Comparison of ENCODE assay signal across 8 mouse cellular contexts in genomic region chr11:98925265-98925721, GRCm38 (mm10). TPM values are rescaled to one million over a fixed set of nuclear protein-coding genes. Genes with fewer than 3 reads are reported as not detected.
DNase-seq lines count a peak whose midpoint lies in the region; ATAC-seq and TF ChIP-seq lines count a peak whose summit lies in the region.

No protein-coding gene starts in this region.

- intact Hi-C loops in gastrocnemius, postnatal 14 days (cut with DNase I; ENCODE audit: low total_unique reads) = no loop called here

- peak overlapping the region; percentile 24 for H3K4me2 ChIP-seq in forebrain, embryonic 15.5 days (replicated peaks)
- peak overlapping the region; percentile 27 for H3K4me2 ChIP-seq in kidney, embryonic 15.5 days
- H3K4me2 ChIP-seq in midbrain, embryonic 14.5 days (ENCODE audit: low read length) = peak overlapping the region; percentile 20; the same call in 1 of the 2 replicates

- WGBS in forebrain, embryonic 15.5 days = 2% methylated on average over 10 of the region's 10 CpGs
- WGBS in kidney, embryonic 15.5 days = 12% methylated on average over 10 of the region's 10 CpGs
- 2% methylated on average over 10 of the region's 10 CpGs for WGBS in midbrain, embryonic 14.5 days

- H3K27ac ChIP-seq in ES-E14 (ENCODE audit: insufficient read depth, low read depth, low read length, poor library complexity, severe bottlenecking) = peak overlapping the region; percentile 52; the same call in 1 of the 2 replicates
- H3K27ac ChIP-seq in forebrain, embryonic 15.5 days (replicated peaks) = peak overlapping the region; percentile 69
- H3K27ac ChIP-seq in kidney, embryonic 15.5 days = peak overlapping the region; percentile 89
- peak overlapping the region; percentile 45 for H3K27ac ChIP-seq in midbrain, embryonic 14.5 days (replicated peaks; ENCODE audit: low read depth, low read length)

- 0 out of 4 replicates have a peak overlapping the region, but pooled peaks of 1 of the 2 experiments have one; percentile 20 for H3K4me3 ChIP-seq in ES-E14 (ENCODE audit: insufficient read depth in 1 of 2, low read depth in 1 of 2, low read length in 2 of 2, poor library complexity in 1 of 2, severe bottlenecking in 1 of 2)
- H3K4me3 ChIP-seq in forebrain, embryonic 15.5 days = no peak overlapping the region
- H3K4me3 ChIP-seq in kidney, embryonic 15.5 days (replicated peaks) = no peak overlapping the region
- no peak overlapping the region for H3K4me3 ChIP-seq in midbrain, embryonic 14.5 days (replicated peaks; ENCODE audit: low read depth, low read length)

- H3K27me3 ChIP-seq in forebrain, embryonic 15.5 days = no peaks in the 10 kb centered on the region
- no peaks in the 10 kb centered on the region for H3K27me3 ChIP-seq in kidney, embryonic 15.5 days
- H3K27me3 ChIP-seq in midbrain, embryonic 14.5 days (ENCODE audit: control insufficient read depth, insufficient read depth, low read length) = no peaks in the 10 kb centered on the region

- peaks cover 19% of the 10 kb centered on the region for H3K36me3 ChIP-seq in ES-E14 (ENCODE audit: control insufficient read depth, insufficient read depth, low read length, poor library complexity, severe bottlenecking)
- H3K36me3 ChIP-seq in forebrain, embryonic 15.5 days = no peaks in the 10 kb centered on the region
- H3K36me3 ChIP-seq in kidney, embryonic 15.5 days = peaks cover 15% of the 10 kb centered on the region
- H3K36me3 ChIP-seq in midbrain, embryonic 14.5 days (ENCODE audit: control insufficient read depth, insufficient read depth, low read length) = no peaks in the 10 kb centered on the region

- in situ Hi-C loops in ES-E14 (cut with MboI; ENCODE audit: low sequenced_read_pairs in 2 of 2, unreplicated experiment in 2 of 2) = loop anchor here in 1 of 2 experiments (5.0 kb wide), 1 partner anchor 47 kb away; no protein-coding TSS in a partner anchor

- ATAC-seq in forebrain, embryonic 15.5 days (replicated peaks) = no peak
- no peak for ATAC-seq in kidney, embryonic 15.5 days (replicated peaks; ENCODE audit: low FRiP score)
- peak; percentile 14; the same call in 1 of the 2 replicates for ATAC-seq in midbrain, embryonic 14.5 days (ENCODE audit: low FRiP score, low TSS enrichment)

- peaks cover 11 to 45% of the 10 kb centered on the region in 2 experiments for H3K4me1 ChIP-seq in ES-E14 (ENCODE audit: control insufficient read depth in 2 of 2, insufficient read depth in 2 of 2, low read length in 2 of 2, poor library complexity in 1 of 2)
- H3K4me1 ChIP-seq in forebrain, embryonic 15.5 days = peaks cover 68% of the 10 kb centered on the region
- peaks cover 86% of the 10 kb centered on the region for H3K4me1 ChIP-seq in kidney, embryonic 15.5 days
- peaks cover 48% of the 10 kb centered on the region for H3K4me1 ChIP-seq in midbrain, embryonic 14.5 days (ENCODE audit: control insufficient read depth, insufficient read depth, low read length)

- H3K9ac ChIP-seq in ES-E14 (ENCODE audit: insufficient read depth, low read depth, low read length, poor library complexity, severe bottlenecking) = peak overlapping the region; percentile 7; the same call in 1 of the 2 replicates
- H3K9ac ChIP-seq in forebrain, embryonic 15.5 days (replicated peaks) = peak overlapping the region; percentile 22; the same call in 1 of the 2 replicates
- peak overlapping the region; percentile 14; the same call in 1 of the 2 replicates for H3K9ac ChIP-seq in kidney, embryonic 15.5 days
- H3K9ac ChIP-seq in midbrain, embryonic 14.5 days (replicated peaks; ENCODE audit: low read length) = no peak overlapping the region

- no peaks in the 10 kb centered on the region for H3K9me3 ChIP-seq in ES-E14 (ENCODE audit: control insufficient read depth, insufficient read depth, low read depth, low read length)
- H3K9me3 ChIP-seq in forebrain, embryonic 15.5 days = no peaks in the 10 kb centered on the region
- H3K9me3 ChIP-seq in kidney, embryonic 15.5 days (replicated peaks) = no peaks in the 10 kb centered on the region
- H3K9me3 ChIP-seq in midbrain, embryonic 14.5 days (ENCODE audit: control insufficient read depth, low read length) = no peaks in the 10 kb centered on the region

- peak; percentile 69 for DNase-seq in gastrocnemius, postnatal 14 days
- DNase-seq in gastrocnemius, adult 18-20 months (ENCODE audit: low spot score) = no peak
- no peak for DNase-seq in ES-E14 (ENCODE audit: low read depth, low spot score)
- peak; percentile 79 for DNase-seq in midbrain, embryonic 14.5 days
- no peak for DNase-seq in layer of hippocampus, adult 18-20 months (ENCODE audit: low spot score in 2 of 2)
- DNase-seq in thymus, postnatal 0 days (ENCODE audit: low spot score) = no peak

TF ChIP-seq in ES-E14, 5 proteins besides CTCF, POLR2A, EP300 and RAD21:
- TF ChIP-seq CHD2 (IDR thresholded peaks at IDR 0.05; ENCODE audit: low read depth, low read length) (no peak), MAFK (IDR thresholded peaks at IDR 0.05; ENCODE audit: insufficient read depth, low read depth, low read length) (peak; percentile 84)

RNA-seq across cellular contexts. Expression of gene Rara, which starts 2.3 kb away (rescaled TPM):
- total RNA-seq in gastrocnemius, postnatal 14 days (2021) = 10 to 100 TPM; 13.7 to 19.7 TPM
- total RNA-seq in gastrocnemius, adult 18-20 months (2021) = 10 to 100 TPM; 12.9 to 13.2 TPM
- 25.8 and 30.1 TPM in 2 replicates for total RNA-seq in ES-E14 (2012; rRNA removed)
- 9.2 and 9.9 TPM in 2 replicates for polyA plus RNA-seq in forebrain, embryonic 15.5 days (2015; fragmentation: Nextera tagmentation; extraction: Ambion mirVana)
- 29.3 and 32.1 TPM in 2 replicates for polyA plus RNA-seq in kidney, embryonic 15.5 days (2015; fragmentation: Nextera tagmentation; extraction: Ambion mirVana)
- 8.8 and 11.0 TPM in 2 replicates for polyA plus RNA-seq in midbrain, embryonic 14.5 days (2014; fragmentation: Nextera tagmentation; extraction: Ambion mirVana)
- 10 to 100 TPM; 18.3 to 26.6 TPM for total RNA-seq in layer of hippocampus, adult 18-20 months (2021)
- polyA plus RNA-seq in thymus, postnatal 0 days (2015; fragmentation: Nextera tagmentation; extraction: Ambion mirVana) = 40.4 and 41.0 TPM in 2 replicates

RNA-seq across cellular contexts. Expression of gene Cdc6, which starts 17.7 kb away (rescaled TPM):
- total RNA-seq in gastrocnemius, postnatal 14 days (2021) = 1 to 10 TPM in 1 of 2 experiments, under 1 TPM in 1; 0.78 to 1.3 TPM
- total RNA-seq in gastrocnemius, adult 18-20 months (2021) = under 1 TPM; 0.09 to 0.26 TPM
- 32.7 and 51.3 TPM in 2 replicates for total RNA-seq in ES-E14 (2012; rRNA removed)
- polyA plus RNA-seq in forebrain, embryonic 15.5 days (2015; fragmentation: Nextera tagmentation; extraction: Ambion mirVana) = 11.2 and 12.1 TPM in 2 replicates
- 36.3 and 39.1 TPM in 2 replicates for polyA plus RNA-seq in kidney, embryonic 15.5 days (2015; fragmentation: Nextera tagmentation; extraction: Ambion mirVana)
- polyA plus RNA-seq in midbrain, embryonic 14.5 days (2014; fragmentation: Nextera tagmentation; extraction: Ambion mirVana) = 2.5 and 5.6 TPM in 2 replicates
- under 1 TPM; 0.36 to 0.79 TPM for total RNA-seq in layer of hippocampus, adult 18-20 months (2021)
- 40.6 and 53.2 TPM in 2 replicates for polyA plus RNA-seq in thymus, postnatal 0 days (2015; fragmentation: Nextera tagmentation; extraction: Ambion mirVana)

RNA-seq across cellular contexts. Expression of gene Gjd3, which starts 57.5 kb away (rescaled TPM):
- not detected for total RNA-seq in gastrocnemius, postnatal 14 days (2021)
- total RNA-seq in gastrocnemius, adult 18-20 months (2021) = not detected
- 0.27 and 1.7 TPM in 2 replicates for total RNA-seq in ES-E14 (2012; rRNA removed)
- 0.62 and 0.84 TPM in 2 replicates for polyA plus RNA-seq in forebrain, embryonic 15.5 days (2015; fragmentation: Nextera tagmentation; extraction: Ambion mirVana)
- polyA plus RNA-seq in kidney, embryonic 15.5 days (2015; fragmentation: Nextera tagmentation; extraction: Ambion mirVana) = 0.48 and 0.51 TPM in 2 replicates
- 0.70 and 2.0 TPM in 2 replicates for polyA plus RNA-seq in midbrain, embryonic 14.5 days (2014; fragmentation: Nextera tagmentation; extraction: Ambion mirVana)
- total RNA-seq in layer of hippocampus, adult 18-20 months (2021) = 1 to 10 TPM in 1 of 2 experiments, under 1 TPM in 1; 0.52 to 1.2 TPM
- polyA plus RNA-seq in thymus, postnatal 0 days (2015; fragmentation: Nextera tagmentation; extraction: Ambion mirVana) = 0.27 and 0.51 TPM in 2 replicates

Comparison
In these comparisons a context has a peak if more than half of its experiments do, and no peak if none do; other contexts are left out.
1. DNase-seq: peak in gastrocnemius, postnatal 14 days (single experiment) and midbrain, embryonic 14.5 days (single experiment); none in gastrocnemius, adult 18-20 months (single experiment), ES-E14 (single experiment), layer of hippocampus, adult 18-20 months (0 of 2) and thymus, postnatal 0 days (single experiment).
2. RNA of gene Cdc6, which starts 17.7 kb away (total RNA-seq): 32.7 to 51.3 TPM in ES-E14; 0.78 to 1.3 TPM in gastrocnemius, postnatal 14 days, 0.36 to 0.79 TPM in layer of hippocampus, adult 18-20 months and 0.09 to 0.26 TPM in gastrocnemius, adult 18-20 months; every median in the first group is over 10 times any median in the second.
3. Peak in every context shown above with its lines, with median percentiles within 50 percentile points of each other: H3K27ac ChIP-seq and H3K4me2 ChIP-seq.